Mouse (Mus musculus) midbrain, embryonic 12.5 days (tissue): ENCODE data around the gene Ispd. TPM values are rescaled to one million over a fixed set of nuclear protein-coding genes. Genes with fewer than 3 reads are reported as not detected.

Experiments
- ATAC-seq: fragments of 200-750 bp; cut with Nextera tagmentation; 2 replicates; pipeline ENCODE4 v1.8.0; 2017; ENCODE audit warnings: low read depth, moderate TSS enrichment, moderate library complexity; ENCODE audit not compliant: low FRiP score
- H3K27ac ChIP-seq: fragments of 300-500 bp; sonication (generic); replicated peaks from 2 replicates; pipeline ENCODE4 v1.5.1; 2016; ENCODE audit warnings: mild to moderate bottlenecking
- H3K27me3 ChIP-seq: fragments of 300-500 bp; sonication (generic); 2 replicates; pipeline ENCODE4 v1.6.1; 2016; ENCODE audit warnings: mild to moderate bottlenecking
- H3K36me3 ChIP-seq: fragments of 300-500 bp; sonication (generic); 2 replicates; pipeline ENCODE4 v1.6.1; 2016
- H3K4me1 ChIP-seq: fragments of 300-500 bp; sonication (generic); 2 replicates; pipeline ENCODE4 v1.6.1; 2016
- H3K4me2 ChIP-seq: fragments of 300-500 bp; sonication (generic); replicated peaks from 2 replicates; pipeline ENCODE4 v1.6.1; 2016; ENCODE audit warnings: mild to moderate bottlenecking, moderate library complexity
- H3K4me3 ChIP-seq: fragments of 300-500 bp; sonication (generic); 2 replicates; pipeline ENCODE4 v1.5.1; 2016; ENCODE audit warnings: mild to moderate bottlenecking
- H3K9ac ChIP-seq: fragments of 300-500 bp; sonication (generic); replicated peaks from 2 replicates; pipeline ENCODE4 v1.6.1; 2016; ENCODE audit warnings: mild to moderate bottlenecking, moderate library complexity
- H3K9me3 ChIP-seq: fragments of 300-500 bp; sonication (generic); 2 replicates; pipeline ENCODE4 v1.6.1; 2016; ENCODE audit warnings: mild to moderate bottlenecking
- WGBS: fragments of 180-500 bp; shearing (Covaris S2); methylation state at CpG from one replicate; pipeline ENCODE4 v1.1.7; 2016; 5-methylcytosine and 5-hydroxymethylcytosine counted together
- polyA plus RNA-seq: library from polyadenylated mRNA; unstranded; fragments of >200 nt; fragmentation: Nextera tagmentation; extraction: Ambion mirVana; gene quantifications from 2 replicates; pipeline ENCODE4 v1.2.1, GENCODE M21; 2016

The Ispd gene
- polyA plus RNA-seq, 1 experiment from 2014 or later: 12.8 TPM

DNA sequence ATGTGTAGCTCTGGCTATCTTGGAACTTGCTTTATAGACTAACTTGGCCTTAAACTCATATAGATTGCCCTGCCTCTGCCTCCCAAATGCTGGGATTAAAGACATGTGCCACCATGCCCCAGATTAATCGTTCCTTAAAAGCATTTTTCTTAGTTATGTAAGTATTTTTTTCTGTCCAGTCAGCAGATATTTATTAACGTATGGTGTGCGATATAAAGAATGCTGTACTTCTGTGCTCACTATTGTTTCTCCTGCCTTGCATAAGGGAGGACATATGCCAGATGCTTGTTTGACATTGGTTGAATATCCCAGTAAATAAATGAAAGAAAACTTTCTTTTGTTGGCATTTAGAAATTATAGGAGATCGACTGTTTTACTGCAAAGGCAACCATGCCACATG, 5.7 kb downstream of the Ispd start:
- H3K9ac ChIP-seq: no peak overlapping the region
- 93% methylated on average over 4 of the region's 4 CpGs for WGBS
- H3K4me3 ChIP-seq: no peak overlapping the region
- H3K4me2 ChIP-seq: no peak overlapping the region
- no peaks in the 10 kb centered on the region for H3K4me1 ChIP-seq
- H3K27me3 ChIP-seq: no peaks in the 10 kb centered on the region
- H3K27ac ChIP-seq: no peak overlapping the region
- no peak for ATAC-seq
- H3K9me3 ChIP-seq: no peaks in the 10 kb centered on the region
- H3K36me3 ChIP-seq: no peaks in the 10 kb centered on the region

DNA sequence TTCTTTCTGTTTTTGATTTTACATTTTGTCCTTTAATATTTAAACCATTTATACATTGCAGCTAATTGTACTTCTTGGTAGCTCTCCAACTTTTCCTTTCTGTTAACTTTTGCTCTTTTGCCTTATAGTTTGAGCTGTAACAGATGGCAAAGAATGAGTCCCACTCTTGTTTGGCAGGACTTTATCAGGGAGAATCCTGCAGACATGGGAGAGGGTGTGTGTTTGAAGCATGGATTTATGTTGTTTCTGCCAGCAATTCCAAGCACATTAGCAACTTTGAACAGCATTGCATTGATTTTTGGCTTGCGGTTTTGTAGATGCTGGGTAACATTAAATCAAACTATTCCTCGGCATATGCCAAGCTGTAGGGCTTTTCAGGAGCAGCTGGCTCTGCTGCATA, 13.9 kb downstream of the Ispd start:
- Histone ChIP-seq H3K9me3 (no peaks in the 10 kb centered on the region), H3K4me1 (no peaks in the 10 kb centered on the region), H3K27ac (no peak overlapping the region), H3K27me3 (no peaks in the 10 kb centered on the region), H3K9ac (no peak overlapping the region), H3K36me3 (no peaks in the 10 kb centered on the region), H3K4me3 (no peak overlapping the region), H3K4me2 (no peak overlapping the region)
- no peak for ATAC-seq
- WGBS: 97% methylated on average over 2 of the region's 2 CpGs

DNA sequence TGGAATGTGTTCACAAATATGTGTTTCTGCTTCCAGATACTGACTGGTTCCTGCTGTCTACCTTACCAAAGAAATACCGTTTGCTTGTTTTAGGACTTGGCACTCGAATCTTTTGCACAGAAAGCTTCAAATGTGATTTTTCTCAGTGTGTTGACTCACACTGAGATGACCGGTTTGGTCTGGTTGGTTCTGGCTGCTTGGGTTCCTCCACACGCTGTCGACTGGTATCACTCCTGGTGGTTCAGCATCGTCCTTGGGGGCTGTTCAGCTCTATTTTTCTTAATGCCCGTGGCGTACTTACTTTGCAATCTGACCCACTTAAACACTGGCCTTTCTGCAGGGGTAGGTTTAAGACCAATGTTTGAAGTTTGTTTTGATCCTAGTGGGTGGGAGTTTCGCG, 42.4 kb downstream of the Ispd start:
- Histone ChIP-seq H3K27ac (no peak overlapping the region), H3K9ac (no peak overlapping the region), H3K4me2 (no peak overlapping the region), H3K4me1 (no peaks in the 10 kb centered on the region), H3K27me3 (no peaks in the 10 kb centered on the region), H3K36me3 (no peaks in the 10 kb centered on the region), H3K9me3 (no peaks in the 10 kb centered on the region), H3K4me3 (no peak overlapping the region)
- WGBS: 76% methylated on average over 10 of the region's 10 CpGs
- no peak for ATAC-seq

DNA sequence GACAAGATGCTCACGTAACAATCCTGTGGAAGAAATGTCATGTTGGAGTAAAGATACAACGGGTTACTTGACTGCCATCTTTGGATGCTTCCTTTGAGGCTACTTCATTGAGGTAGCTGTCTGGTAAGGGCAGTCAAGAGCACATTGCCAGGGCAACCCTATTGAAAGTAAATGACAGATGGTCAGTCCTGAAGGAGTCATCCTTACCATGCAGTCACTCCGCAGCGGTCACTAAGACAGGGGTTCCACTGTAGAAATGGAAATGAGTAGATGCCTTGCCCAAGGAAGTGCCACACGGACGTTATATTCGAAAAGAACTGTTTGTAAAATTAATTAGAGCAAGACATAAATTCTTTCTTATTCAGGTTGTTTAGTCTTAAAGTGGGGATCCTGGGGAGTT, 44.0 kb downstream of the Ispd start:
- H3K4me2 ChIP-seq: no peak overlapping the region
- H3K9me3 ChIP-seq: no peaks in the 10 kb centered on the region
- H3K9ac ChIP-seq: no peak overlapping the region
- no peak overlapping the region for H3K27ac ChIP-seq
- no peak for ATAC-seq
- WGBS: 84% methylated on average over 7 of the region's 7 CpGs
- no peaks in the 10 kb centered on the region for H3K4me1 ChIP-seq
- no peaks in the 10 kb centered on the region for H3K27me3 ChIP-seq
- H3K4me3 ChIP-seq: no peak overlapping the region
- no peaks in the 10 kb centered on the region for H3K36me3 ChIP-seq

DNA sequence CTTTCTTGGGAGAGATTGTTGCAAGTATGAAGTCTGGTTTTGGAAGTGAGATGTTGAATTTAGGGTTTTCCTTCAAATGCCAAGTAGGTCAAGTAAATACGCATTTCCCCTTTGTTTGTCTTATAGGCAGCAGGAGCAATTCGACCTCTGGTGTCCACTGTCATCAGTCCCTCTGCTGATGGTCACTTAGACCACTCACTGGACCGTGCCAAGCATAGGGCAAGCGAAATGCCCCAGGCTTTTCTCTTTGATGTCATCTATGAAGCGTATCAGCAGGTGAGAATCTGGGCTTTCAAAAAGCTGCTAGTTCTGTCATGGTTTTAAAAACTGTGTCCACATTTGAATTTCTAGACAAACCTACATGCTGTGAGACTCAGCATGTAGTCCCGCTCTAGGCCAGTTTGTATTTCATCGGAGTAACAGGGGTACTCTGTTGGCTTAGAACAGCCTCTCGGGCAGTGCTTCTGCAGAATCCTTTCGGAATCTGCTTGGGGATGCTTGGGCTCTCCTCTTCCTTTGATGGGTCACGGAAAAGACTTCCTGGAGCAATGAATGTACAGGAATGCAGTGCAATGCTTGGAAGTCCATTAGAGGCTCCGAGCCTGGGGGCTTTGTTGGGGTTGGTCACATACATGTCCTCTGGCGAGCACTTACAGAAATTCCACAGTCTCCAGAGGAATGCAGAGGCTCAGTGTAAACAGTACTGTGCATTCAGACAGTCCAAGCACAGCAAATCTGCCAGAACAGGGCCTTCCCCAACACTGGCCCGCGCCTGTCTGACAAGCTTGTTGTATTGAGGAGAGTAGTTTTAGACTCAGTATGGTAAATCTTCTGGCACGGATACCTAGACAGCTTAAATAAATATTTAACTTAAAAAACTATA, 45.2 kb downstream of the Ispd start:
- no peak overlapping the region for H3K4me3 ChIP-seq
- H3K9ac ChIP-seq: no peak overlapping the region
- no peaks in the 10 kb centered on the region for H3K9me3 ChIP-seq
- H3K36me3 ChIP-seq: no peaks in the 10 kb centered on the region
- WGBS: 73% methylated on average over 15 of the region's 15 CpGs
- no peaks in the 10 kb centered on the region for H3K4me1 ChIP-seq
- no peak overlapping the region for H3K4me2 ChIP-seq
- no peak overlapping the region for H3K27ac ChIP-seq
- H3K27me3 ChIP-seq: no peaks in the 10 kb centered on the region
- ATAC-seq: 0 out of 2 replicates have a peak, but pooled peaks have one; percentile 34

DNA sequence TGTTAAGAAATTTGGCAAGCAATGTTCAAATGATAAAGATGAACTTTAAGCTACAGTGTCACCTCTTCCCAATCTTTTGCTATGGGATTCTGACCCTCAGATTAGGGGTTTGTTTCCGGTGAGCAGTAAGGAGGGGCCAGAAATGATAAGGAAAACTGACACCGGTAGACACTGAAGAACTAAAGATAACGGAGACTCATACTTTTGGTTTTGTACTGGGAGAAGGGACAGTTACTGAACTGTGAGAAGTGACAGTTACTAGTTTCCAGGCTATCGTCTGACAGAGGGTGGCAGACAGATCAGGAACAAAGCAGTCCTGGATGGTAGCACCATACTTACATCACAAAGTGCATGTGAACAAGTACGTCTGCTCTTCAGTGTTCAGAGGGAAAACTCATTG, 55.7 kb downstream of the Ispd start:
- Histone ChIP-seq H3K4me3 (no peak overlapping the region), H3K4me2 (no peak overlapping the region), H3K9ac (no peak overlapping the region), H3K9me3 (no peaks in the 10 kb centered on the region), H3K36me3 (no peaks in the 10 kb centered on the region), H3K4me1 (no peaks in the 10 kb centered on the region), H3K27ac (no peak overlapping the region), H3K27me3 (no peaks in the 10 kb centered on the region)
- no peak for ATAC-seq
- WGBS: 83% methylated on average over 5 of the region's 5 CpGs

DNA sequence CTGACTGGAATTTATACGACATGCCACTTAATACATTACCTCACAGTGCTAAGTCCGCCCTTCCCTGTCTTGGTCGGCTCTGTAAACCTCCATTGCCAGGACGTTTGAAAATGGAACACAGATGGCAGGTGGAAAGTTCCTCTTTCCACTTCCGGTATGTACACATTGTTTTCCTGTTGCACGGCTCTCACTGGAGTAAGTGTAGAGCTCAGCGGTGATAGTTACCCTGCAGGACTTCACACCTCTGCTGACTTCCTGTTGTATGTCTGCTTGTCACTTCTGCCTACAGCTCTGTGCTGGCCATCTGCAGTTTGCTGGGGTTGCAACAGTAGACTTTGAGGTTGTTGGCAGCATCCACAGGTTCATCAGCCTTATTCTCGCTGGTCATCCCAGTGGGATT, 58.1 kb downstream of the Ispd start:
- H3K9me3 ChIP-seq: no peaks in the 10 kb centered on the region
- no peak for ATAC-seq
- WGBS: 89% methylated on average over 8 of the region's 8 CpGs
- no peaks in the 10 kb centered on the region for H3K4me1 ChIP-seq
- H3K4me3 ChIP-seq: no peak overlapping the region
- no peaks in the 10 kb centered on the region for H3K27me3 ChIP-seq
- no peak overlapping the region for H3K9ac ChIP-seq
- no peak overlapping the region for H3K4me2 ChIP-seq
- no peaks in the 10 kb centered on the region for H3K36me3 ChIP-seq
- H3K27ac ChIP-seq: no peak overlapping the region

DNA sequence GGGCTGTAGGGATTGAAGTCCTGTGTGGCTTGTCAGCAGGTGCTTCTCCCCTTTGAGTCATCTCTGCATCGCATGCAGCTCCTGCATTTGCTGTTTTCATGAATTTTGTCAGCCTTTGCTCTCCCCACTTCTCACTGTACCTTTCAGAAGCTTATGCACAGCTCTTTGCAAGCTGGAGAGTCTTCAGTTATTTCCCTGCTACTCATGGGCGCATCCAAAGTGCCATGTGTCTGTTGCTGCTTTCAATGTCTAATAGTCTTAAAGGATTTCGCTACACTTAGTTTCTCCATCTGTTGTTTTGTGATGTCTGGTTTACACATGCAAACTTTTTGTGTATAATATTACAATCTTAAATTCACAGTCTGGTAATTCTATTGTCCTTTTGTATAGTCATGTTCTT, 74.8 kb downstream of the Ispd start:
- no peaks in the 10 kb centered on the region for H3K9me3 ChIP-seq
- 87% methylated on average over 3 of the region's 3 CpGs for WGBS
- ATAC-seq: no peak
- no peaks in the 10 kb centered on the region for H3K4me1 ChIP-seq
- no peaks in the 10 kb centered on the region for H3K27me3 ChIP-seq
- H3K27ac ChIP-seq: no peak overlapping the region
- H3K36me3 ChIP-seq: no peaks in the 10 kb centered on the region
- no peak overlapping the region for H3K4me2 ChIP-seq
- H3K9ac ChIP-seq: no peak overlapping the region
- H3K4me3 ChIP-seq: no peak overlapping the region

DNA sequence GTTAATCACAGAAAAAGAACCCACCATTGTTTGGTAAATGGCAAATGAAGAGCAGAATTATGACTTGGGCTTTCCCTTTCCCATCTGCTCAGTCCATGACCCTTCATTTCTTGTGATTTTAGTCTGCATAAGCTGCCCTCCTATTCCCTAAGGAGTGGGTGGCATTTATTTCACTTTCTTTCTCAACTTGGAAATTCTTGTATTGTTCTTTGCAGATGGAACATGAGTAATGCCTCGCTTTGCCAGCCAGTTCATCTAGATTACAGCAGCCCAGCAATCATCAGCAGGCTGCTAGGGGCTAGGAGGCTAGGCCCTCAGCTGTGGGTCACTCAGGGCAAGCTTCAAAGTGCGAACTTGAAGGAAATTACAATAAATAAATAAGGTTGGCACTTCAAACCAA, 76.5 kb downstream of the Ispd start:
- Histone ChIP-seq H3K4me3 (no peak overlapping the region), H3K9ac (no peak overlapping the region), H3K4me1 (no peaks in the 10 kb centered on the region), H3K9me3 (no peaks in the 10 kb centered on the region), H3K27me3 (no peaks in the 10 kb centered on the region), H3K27ac (no peak overlapping the region), H3K36me3 (no peaks in the 10 kb centered on the region), H3K4me2 (no peak overlapping the region)
- WGBS: 83% methylated on average over 2 of the region's 2 CpGs
- ATAC-seq: no peak

DNA sequence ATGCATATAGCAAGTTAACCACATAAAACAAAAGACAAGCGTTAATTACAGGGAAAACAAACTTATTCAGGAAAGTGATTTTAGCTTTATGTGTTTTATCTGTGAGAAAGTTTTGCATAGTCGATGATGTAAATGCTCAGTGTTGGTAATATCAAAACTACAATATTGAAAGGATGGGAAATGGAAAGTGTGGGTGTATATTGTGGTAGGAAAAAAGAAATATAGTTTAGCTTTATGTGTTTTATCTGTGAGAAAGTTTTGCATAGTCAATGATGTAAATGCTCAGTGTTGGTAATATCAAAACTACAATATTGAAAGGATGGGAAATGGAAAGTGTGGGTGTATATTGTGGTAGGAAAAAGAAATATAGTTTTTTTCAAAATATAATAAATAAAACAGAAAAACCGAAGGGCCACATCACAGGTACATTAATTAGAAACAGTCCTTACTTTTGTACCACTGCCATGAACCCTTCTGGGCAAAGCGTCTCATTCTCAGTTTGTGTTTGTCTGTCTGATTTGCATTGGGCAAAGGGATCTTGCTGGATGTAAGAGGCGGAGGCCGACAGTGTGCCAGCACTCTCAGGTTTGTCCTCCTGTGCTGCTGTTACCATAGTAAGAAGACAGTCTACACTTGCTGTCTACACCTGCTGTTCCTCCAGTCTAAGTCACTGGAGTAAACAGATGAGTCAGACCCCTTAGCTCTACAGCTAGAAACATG, 87.2 kb downstream of the Ispd start:
- no peak for ATAC-seq
- Histone ChIP-seq H3K4me3 (no peak overlapping the region), H3K27ac (no peak overlapping the region), H3K36me3 (no peaks in the 10 kb centered on the region), H3K4me2 (no peak overlapping the region), H3K27me3 (no peaks in the 10 kb centered on the region), H3K9me3 (no peaks in the 10 kb centered on the region), H3K4me1 (no peaks in the 10 kb centered on the region), H3K9ac (no peak overlapping the region)
- 88% methylated on average over 6 of the region's 6 CpGs for WGBS

DNA sequence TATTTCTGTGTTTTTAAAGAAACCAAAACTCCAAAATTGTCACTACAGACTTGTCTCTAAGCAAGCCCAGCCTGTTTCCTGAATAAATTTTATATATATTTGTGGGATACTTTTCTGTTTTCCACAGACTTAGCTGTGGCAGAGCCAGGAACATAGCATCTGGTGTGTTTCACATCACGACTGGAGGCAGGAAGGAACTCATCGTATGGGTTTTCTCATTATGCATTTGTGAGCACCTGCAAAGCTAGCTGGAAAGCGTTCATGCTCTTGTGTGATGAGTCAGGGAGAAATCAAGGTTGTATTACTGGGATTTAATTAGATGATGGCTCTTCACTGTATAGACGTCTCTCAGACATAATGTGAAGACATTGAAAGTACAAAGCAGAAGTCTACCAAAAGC, 90.2 kb downstream of the Ispd start:
- H3K4me1 ChIP-seq: no peaks in the 10 kb centered on the region
- no peaks in the 10 kb centered on the region for H3K9me3 ChIP-seq
- H3K9ac ChIP-seq: no peak overlapping the region
- H3K27me3 ChIP-seq: no peaks in the 10 kb centered on the region
- no peak for ATAC-seq
- no peaks in the 10 kb centered on the region for H3K36me3 ChIP-seq
- no peak overlapping the region for H3K27ac ChIP-seq
- no peak overlapping the region for H3K4me3 ChIP-seq
- H3K4me2 ChIP-seq: no peak overlapping the region
- 92% methylated on average over 4 of the region's 4 CpGs for WGBS

DNA sequence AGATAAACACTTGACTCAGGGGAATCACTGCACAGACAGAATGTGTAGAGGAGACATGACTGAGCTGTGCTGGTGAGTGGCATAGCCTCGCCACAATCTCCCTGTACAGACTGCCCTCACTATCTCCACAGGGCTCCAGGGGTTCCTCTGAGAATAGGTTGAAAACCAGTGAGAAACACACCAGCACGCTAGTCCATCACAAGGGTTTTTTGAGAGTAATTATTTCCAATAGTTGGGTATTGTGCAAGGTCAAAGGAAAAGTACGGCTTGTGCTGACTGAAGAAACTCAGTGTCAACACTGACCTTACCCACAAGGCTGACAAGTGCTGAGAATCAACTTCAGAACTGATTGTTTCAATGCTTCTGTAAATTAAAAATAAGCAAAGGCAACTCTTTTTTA, 92.9 kb downstream of the Ispd start:
- H3K4me1 ChIP-seq: no peaks in the 10 kb centered on the region
- H3K4me2 ChIP-seq: no peak overlapping the region
- no peak overlapping the region for H3K27ac ChIP-seq
- WGBS: 86% methylated on average over 3 of the region's 3 CpGs
- H3K27me3 ChIP-seq: no peaks in the 10 kb centered on the region
- no peaks in the 10 kb centered on the region for H3K36me3 ChIP-seq
- H3K4me3 ChIP-seq: no peak overlapping the region
- no peak for ATAC-seq
- H3K9ac ChIP-seq: no peak overlapping the region
- no peaks in the 10 kb centered on the region for H3K9me3 ChIP-seq
